Mouse (Mus musculus) limb, embryonic 13.5 days (tissue): Measurements from ENCODE around the gene Vav3. TPM values are rescaled to one million over a fixed set of nuclear protein-coding genes. Genes with fewer than 3 reads are reported as not detected.
"Not testable (repeated sequence)": the region's sequence is repeated elsewhere in the genome, so short reads cannot be mapped to it uniquely, and the experiment has no call there.

ENCODE experiments used
- ATAC-seq: fragments of 200-750 bp; cut with Nextera tagmentation; 2 replicates; pipeline ENCODE4 v1.8.0; 2017; ENCODE audit warnings: low read depth, moderate number of reproducible peaks, moderate TSS enrichment; ENCODE audit not compliant: low FRiP score
- H3K27ac ChIP-seq: fragments of 300-500 bp; sonication (generic); 2 replicates; pipeline ENCODE4 v1.5.1; 2015; ENCODE audit warnings: inconsistent platforms, mild to moderate bottlenecking, moderate library complexity
- H3K27me3 ChIP-seq: fragments of 300-500 bp; sonication (generic); 2 replicates; pipeline ENCODE4 v1.6.1; 2015; ENCODE audit warnings: mild to moderate bottlenecking, inconsistent platforms
- H3K36me3 ChIP-seq: fragments of 300-500 bp; sonication (generic); 2 replicates; pipeline ENCODE4 v1.6.1; 2015; ENCODE audit warnings: inconsistent platforms, mild to moderate bottlenecking, moderate library complexity
- H3K4me1 ChIP-seq: fragments of 300-500 bp; sonication (generic); 2 replicates; pipeline ENCODE4 v1.6.1; 2015; ENCODE audit warnings: inconsistent platforms
- H3K4me2 ChIP-seq: fragments of 300-500 bp; sonication (generic); replicated peaks from 2 replicates; pipeline ENCODE4 v1.6.1; 2015; ENCODE audit warnings: inconsistent platforms, mild to moderate bottlenecking, moderate library complexity
- H3K4me3 ChIP-seq: fragments of 300-500 bp; sonication (generic); 2 replicates; pipeline ENCODE4 v1.5.1; 2015; ENCODE audit warnings: moderate library complexity, mild to moderate bottlenecking, inconsistent platforms
- H3K9ac ChIP-seq: fragments of 300-500 bp; sonication (generic); 2 replicates; pipeline ENCODE4 v1.6.1; 2015; ENCODE audit warnings: mild to moderate bottlenecking, inconsistent platforms
- H3K9me3 ChIP-seq: fragments of 300-500 bp; sonication (generic); 2 replicates; pipeline ENCODE4 v1.6.1; 2016; ENCODE audit warnings: inconsistent platforms
- WGBS: fragments of 180-500 bp; shearing (Covaris S2); methylation state at CpG from one replicate; pipeline ENCODE4 v1.1.7; 2015; 5-methylcytosine and 5-hydroxymethylcytosine counted together
- polyA plus RNA-seq: library from polyadenylated mRNA; unstranded; fragments of >200 nt; fragmentation: Nextera tagmentation; extraction: Ambion mirVana; gene quantifications from 2 replicates; pipeline ENCODE4 v1.2.1, GENCODE M21; 2015

The Vav3 gene
- polyA plus RNA-seq, 1 experiment from 2014 or later = 11.6 TPM

DNA sequence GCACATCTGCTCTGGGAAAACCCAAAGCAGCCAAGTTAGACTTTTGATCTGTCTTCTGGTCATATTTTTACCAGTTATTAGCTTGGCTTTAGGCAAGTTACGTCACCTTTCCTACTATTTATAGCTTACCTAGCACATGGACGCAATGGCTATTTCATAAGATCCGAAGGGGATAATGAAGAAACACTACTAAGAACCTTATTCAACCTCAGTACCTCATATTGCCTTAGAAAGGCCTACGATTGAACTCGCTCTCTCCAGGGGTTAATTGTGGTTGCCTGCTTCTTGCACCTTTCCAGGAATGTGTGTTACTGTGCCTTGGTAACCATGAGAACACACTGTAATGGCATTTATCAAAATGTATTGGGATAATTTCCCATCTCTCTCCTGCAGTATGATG, 61.1 kb downstream of the Vav3 start:
- no peak overlapping the region for H3K9ac ChIP-seq
- H3K4me1 ChIP-seq = peaks cover 16% of the 10 kb centered on the region; the same call in 1 of the 2 replicates
- H3K27ac ChIP-seq = no peak overlapping the region
- 40% methylated on average over 5 of the region's 5 CpGs for WGBS
- H3K9me3 ChIP-seq = 0 out of 2 replicates have a peak, but pooled peaks cover 5% of the 10 kb centered on the region
- H3K27me3 ChIP-seq = no peaks in the 10 kb centered on the region
- H3K4me3 ChIP-seq = no peak overlapping the region
- H3K4me2 ChIP-seq = no peak overlapping the region
- no peaks in the 10 kb centered on the region for H3K36me3 ChIP-seq
- ATAC-seq = peak; percentile 86; the same call in 1 of the 2 replicates

DNA sequence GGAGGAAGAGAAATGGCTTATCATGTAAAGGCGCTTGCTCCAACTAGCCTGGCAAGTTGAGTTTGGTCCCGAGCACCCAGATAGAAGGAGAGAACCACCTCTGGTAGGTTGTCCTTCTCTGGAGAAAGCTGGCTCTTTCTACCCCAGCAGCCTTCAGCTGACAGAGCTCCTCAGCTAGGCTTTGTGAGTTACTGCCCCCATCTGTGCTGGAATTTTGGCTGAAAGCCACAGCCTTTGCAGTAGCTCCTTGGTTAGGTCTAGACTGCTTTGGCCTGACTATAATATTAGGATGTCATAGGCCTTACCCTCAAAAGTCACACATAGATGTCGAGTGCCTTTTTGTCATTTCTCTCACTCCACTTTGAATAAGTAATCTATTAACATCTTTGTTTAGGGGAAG, 70.8 kb downstream of the Vav3 start:
- H3K27me3 ChIP-seq = no peaks in the 10 kb centered on the region
- H3K4me3 ChIP-seq = no peak overlapping the region
- no peaks in the 10 kb centered on the region for H3K4me1 ChIP-seq
- H3K4me2 ChIP-seq = no peak overlapping the region
- H3K36me3 ChIP-seq = no peaks in the 10 kb centered on the region
- H3K9me3 ChIP-seq = no peaks in the 10 kb centered on the region
- ATAC-seq = no peak
- no peak overlapping the region for H3K27ac ChIP-seq
- no peak overlapping the region for H3K9ac ChIP-seq
- WGBS = 85% methylated on average over 3 of the region's 3 CpGs

DNA sequence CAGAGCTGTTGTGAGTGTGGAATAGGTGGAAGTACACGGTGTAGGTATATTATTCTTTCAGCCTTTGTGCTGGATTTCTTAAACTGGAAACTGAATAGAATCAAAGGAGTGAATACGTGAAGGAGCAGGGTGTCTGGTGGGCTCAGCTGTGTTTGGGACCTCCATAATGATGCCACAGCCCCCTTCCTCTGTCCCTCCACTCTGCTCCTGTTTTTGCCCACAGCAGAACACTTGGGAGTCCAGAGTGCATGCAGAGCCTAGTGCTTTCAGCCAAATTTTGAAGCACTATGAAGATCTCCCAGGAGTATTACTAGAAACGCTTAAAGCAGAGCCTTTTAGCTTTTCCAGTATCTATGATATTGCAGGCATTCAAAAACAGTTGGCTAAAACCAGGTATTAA, 80.0 kb downstream of the Vav3 start:
- peaks cover 9% of the 10 kb centered on the region; the same call in 1 of the 2 replicates for H3K4me1 ChIP-seq
- no peak for ATAC-seq
- H3K9me3 ChIP-seq = no peaks in the 10 kb centered on the region
- WGBS = 64% methylated on average over 3 of the region's 3 CpGs
- no peak overlapping the region for H3K4me3 ChIP-seq
- H3K9ac ChIP-seq = no peak overlapping the region
- no peak overlapping the region for H3K4me2 ChIP-seq
- H3K27me3 ChIP-seq = no peaks in the 10 kb centered on the region
- H3K36me3 ChIP-seq = no peaks in the 10 kb centered on the region
- H3K27ac ChIP-seq = no peak overlapping the region

DNA sequence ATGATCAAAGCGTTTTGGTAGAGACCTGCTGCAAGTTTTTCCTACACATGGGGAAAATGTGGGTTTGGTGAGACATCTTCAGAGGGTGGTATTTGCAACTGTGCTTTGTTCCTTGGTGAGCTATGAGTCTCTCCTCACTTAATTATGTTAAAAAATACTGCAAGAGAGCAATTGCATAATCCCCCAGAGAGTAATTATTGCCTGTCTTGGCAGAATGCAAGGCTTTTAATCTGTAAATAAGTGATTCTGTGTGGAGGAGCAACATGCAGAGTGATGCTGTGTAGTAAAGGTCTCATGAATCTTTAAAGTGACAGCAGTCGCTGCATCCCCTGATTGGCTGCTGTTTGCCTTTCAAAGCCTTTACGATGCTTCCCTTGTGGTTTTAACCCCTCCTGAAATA, 80.6 kb downstream of the Vav3 start:
- H3K4me3 ChIP-seq = no peak overlapping the region
- WGBS = 31% methylated on average over 3 of the region's 3 CpGs
- no peak for ATAC-seq
- H3K4me1 ChIP-seq = peaks cover 9% of the 10 kb centered on the region; the same call in 1 of the 2 replicates
- no peak overlapping the region for H3K27ac ChIP-seq
- no peak overlapping the region for H3K9ac ChIP-seq
- H3K27me3 ChIP-seq = no peaks in the 10 kb centered on the region
- H3K4me2 ChIP-seq = no peak overlapping the region
- no peaks in the 10 kb centered on the region for H3K36me3 ChIP-seq
- no peaks in the 10 kb centered on the region for H3K9me3 ChIP-seq

DNA sequence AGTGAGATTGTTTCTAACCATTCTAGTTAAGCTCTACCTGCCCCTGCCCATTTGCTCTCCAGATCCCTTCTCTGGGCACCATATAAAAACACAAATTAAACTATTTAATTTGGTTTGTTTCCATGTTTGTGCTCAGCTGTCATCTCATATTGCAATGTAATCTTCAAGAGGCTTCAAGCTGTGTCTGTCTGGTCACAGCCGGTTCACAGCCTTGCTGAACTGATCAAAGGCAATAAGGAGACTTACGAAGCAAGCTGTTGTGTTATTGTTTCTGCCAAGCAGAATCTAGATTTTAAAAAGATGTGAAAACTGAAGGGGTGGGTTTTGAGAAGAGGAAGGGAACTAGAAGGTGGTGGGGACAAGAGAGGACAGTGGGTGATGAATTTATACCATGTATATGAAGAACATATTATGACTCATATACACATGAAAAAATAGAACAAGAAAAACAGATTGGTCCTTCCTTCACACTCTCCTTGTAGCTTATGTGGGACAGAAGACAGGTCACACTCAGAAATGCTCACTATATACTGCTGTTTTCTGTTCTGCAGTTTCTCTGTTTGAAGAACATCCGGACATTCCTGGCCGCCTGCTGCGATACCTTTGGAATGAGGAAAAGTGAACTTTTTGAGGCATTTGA, 83.1 kb downstream of the Vav3 start:
- H3K9ac ChIP-seq = no peak overlapping the region
- H3K4me1 ChIP-seq = peaks cover 9% of the 10 kb centered on the region; the same call in 1 of the 2 replicates
- H3K36me3 ChIP-seq = no peaks in the 10 kb centered on the region
- no peak for ATAC-seq
- no peak overlapping the region for H3K4me3 ChIP-seq
- 77% methylated on average over 5 of the region's 5 CpGs for WGBS
- H3K4me2 ChIP-seq = no peak overlapping the region
- no peaks in the 10 kb centered on the region for H3K27me3 ChIP-seq
- H3K9me3 ChIP-seq = no peaks in the 10 kb centered on the region
- no peak overlapping the region for H3K27ac ChIP-seq

DNA sequence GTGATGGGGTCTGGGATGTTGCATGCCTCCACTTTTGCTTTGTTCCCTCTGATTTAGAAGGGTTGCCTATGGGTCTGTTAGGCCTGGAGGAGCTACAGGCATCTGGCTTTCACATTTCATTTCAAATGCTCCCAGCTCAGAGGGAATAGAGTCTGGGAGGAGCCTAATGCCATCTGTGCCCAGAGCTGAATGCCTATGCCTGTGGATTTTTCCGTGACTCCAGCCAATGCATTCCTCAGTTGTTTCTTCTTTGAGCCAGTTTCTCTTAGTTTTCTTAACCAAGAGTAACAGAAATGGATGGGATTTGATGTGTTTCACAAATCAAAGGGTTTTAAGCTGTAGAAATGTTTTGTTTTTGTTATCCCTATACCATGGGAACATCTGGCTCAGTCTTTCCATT, 90.8 kb downstream of the Vav3 start:
- Histone ChIP-seq H3K27ac (no peak overlapping the region), H3K27me3 (no peaks in the 10 kb centered on the region), H3K9me3 (no peaks in the 10 kb centered on the region), H3K9ac (no peak overlapping the region), H3K4me2 (no peak overlapping the region), H3K4me1 (0 out of 2 replicates have a peak, but pooled peaks cover 3% of the 10 kb centered on the region), H3K4me3 (no peak overlapping the region), H3K36me3 (no peaks in the 10 kb centered on the region)
- WGBS = 28% methylated on average over 1 of the region's 1 CpGs
- peak; percentile 69 for ATAC-seq

DNA sequence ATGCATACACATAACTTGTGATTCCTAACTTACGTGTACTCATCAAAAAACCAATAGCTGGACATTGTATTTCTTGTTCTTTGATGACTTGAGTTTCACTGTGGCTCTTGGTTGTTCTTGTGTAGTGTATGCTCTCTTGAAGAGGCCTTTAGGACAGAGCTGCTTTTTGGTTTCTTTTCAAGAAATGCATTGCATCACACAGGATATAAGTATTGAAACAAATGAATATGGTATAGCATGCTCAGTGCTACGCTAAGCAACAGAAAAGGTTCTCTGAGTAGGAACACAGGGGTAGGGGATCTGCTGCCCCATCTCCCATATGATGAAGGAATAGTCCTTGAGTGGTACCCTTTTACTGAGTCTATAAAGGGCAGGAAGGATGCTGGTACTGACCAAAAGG, 98.1 kb downstream of the Vav3 start:
- H3K27me3 ChIP-seq = no peaks in the 10 kb centered on the region
- no peaks in the 10 kb centered on the region for H3K9me3 ChIP-seq
- H3K9ac ChIP-seq = no peak overlapping the region
- no peak for ATAC-seq
- no peak overlapping the region for H3K4me2 ChIP-seq
- H3K27ac ChIP-seq = no peak overlapping the region
- 89% methylated on average over 2 of the region's 2 CpGs for WGBS
- H3K4me3 ChIP-seq = no peak overlapping the region
- H3K36me3 ChIP-seq = no peaks in the 10 kb centered on the region
- H3K4me1 ChIP-seq = no peaks in the 10 kb centered on the region

DNA sequence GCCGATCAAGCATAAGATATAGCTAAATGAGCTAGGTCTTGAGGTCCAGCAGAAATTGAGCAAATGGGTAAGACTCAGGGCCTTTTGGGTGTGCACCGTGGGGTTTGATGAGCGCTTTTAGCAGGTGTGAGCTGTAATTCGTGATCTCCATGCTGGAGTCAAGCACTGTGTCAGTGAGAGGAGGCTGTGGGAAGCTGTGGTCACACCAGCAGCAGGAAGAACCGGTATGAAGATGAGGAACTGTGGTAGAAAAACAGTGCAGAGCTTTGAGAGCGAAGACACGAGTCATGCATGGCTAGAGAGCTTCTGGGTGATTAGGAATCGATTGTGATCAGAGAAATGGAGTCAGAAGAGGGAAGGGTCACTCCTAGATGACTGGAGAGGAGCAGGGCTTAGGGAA, 98.8 kb downstream of the Vav3 start:
- H3K4me2 ChIP-seq = no peak overlapping the region
- no peak for ATAC-seq
- H3K27me3 ChIP-seq = no peaks in the 10 kb centered on the region

DNA sequence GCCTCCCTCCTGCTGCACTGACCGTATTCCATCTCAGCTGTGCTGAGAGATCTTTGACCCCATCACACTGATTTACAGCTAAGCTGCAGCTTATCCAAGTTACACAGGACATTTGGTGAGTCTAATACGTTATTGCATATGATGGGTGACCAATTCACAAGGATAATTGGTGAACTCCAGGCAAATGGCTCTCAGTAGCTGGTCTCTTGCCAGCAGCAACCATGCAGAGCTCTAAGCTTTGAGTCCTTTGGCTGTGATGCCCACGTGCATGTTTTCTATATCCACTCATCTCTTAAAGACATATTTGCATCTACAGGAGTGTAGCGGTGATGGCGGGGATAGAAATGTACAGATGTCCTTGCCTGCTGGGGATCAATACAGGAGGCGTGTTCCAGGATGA, 99.5 kb downstream of the Vav3 start:
- Histone ChIP-seq H3K27me3 (no peaks in the 10 kb centered on the region), H3K4me1 (no peaks in the 10 kb centered on the region), H3K4me3 (no peak overlapping the region), H3K9ac (no peak overlapping the region), H3K36me3 (no peaks in the 10 kb centered on the region), H3K27ac (no peak overlapping the region), H3K9me3 (no peaks in the 10 kb centered on the region), H3K4me2 (no peak overlapping the region)
- ATAC-seq = no peak
- WGBS = 77% methylated on average over 6 of the region's 6 CpGs

More for the DNA sequence above, 98.8 kb downstream of the Vav3 start:
- no peak overlapping the region for H3K4me3 ChIP-seq
- no peak overlapping the region for H3K27ac ChIP-seq
- H3K36me3 ChIP-seq = no peaks in the 10 kb centered on the region
- H3K9me3 ChIP-seq = no peaks in the 10 kb centered on the region
- H3K4me1 ChIP-seq = no peaks in the 10 kb centered on the region
- H3K9ac ChIP-seq = no peak overlapping the region
- WGBS = 85% methylated on average over 8 of the region's 8 CpGs

DNA sequence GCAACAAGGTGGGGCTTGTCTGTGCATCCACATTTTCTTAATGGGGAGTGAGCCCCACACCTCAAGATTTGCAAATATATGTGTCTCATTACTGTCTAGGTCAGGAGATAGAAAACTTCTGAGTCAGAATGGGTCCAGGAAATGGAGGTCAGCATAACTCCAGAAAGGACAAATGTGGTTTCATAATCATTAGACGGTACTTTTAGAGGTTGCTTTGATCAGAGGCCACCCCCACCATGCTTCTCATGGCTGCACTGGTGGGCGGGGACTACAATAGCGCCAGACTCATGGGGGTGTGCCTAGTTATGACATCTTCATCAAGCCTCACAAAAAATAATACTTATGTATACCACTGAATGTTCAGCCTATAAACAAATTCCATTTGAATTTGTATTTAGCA, 103.6 kb downstream of the Vav3 start:
- no peak overlapping the region for H3K4me3 ChIP-seq
- H3K9me3 ChIP-seq = no peaks in the 10 kb centered on the region
- 83% methylated on average over 3 of the region's 3 CpGs for WGBS
- no peaks in the 10 kb centered on the region for H3K36me3 ChIP-seq
- no peaks in the 10 kb centered on the region for H3K27me3 ChIP-seq
- no peak overlapping the region for H3K4me2 ChIP-seq
- no peaks in the 10 kb centered on the region for H3K4me1 ChIP-seq
- no peak overlapping the region for H3K27ac ChIP-seq
- no peak for ATAC-seq
- H3K9ac ChIP-seq = no peak overlapping the region

DNA sequence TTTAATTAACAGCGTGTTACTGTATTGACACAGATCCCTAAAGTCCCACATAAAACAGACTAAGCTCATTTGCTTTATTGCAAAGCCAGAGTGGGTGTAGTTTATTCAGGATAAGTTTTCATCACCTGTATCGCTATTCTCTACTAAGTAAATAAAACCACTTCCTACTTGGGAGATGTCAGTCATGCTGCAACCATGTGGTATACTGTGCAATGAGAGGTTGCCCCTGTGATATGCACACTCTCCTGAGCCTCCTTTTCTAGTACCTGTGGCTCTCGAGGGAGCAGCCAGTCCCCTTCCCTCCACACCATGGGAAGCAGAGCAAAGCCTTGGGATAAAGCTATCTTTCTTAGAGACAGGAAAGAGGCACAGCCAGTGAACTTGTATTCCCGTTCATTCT, 106.5 kb downstream of the Vav3 start:
- WGBS = 70% methylated on average over 4 of the region's 4 CpGs
- no peak for ATAC-seq

DNA sequence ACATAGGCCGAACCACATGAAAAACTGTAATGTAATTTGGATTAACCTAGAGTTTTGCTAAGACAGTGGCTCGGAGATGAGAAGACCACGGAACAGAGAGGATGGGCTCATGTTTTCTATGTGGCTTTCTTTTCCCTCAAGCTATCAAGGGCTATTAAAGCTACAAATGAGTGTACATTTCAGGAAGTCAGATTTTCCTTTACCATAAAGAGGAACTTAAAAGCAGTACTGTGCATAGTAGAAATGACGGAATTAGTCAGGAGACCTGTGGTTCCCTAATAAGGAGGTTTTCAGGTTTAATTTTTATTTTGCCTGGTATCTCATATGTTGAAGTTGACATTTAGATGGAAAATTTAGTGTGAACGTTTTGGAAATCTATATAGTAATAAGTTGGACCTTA, 107.8 kb downstream of the Vav3 start:
- H3K36me3 ChIP-seq, H3K4me1 ChIP-seq, H3K27me3 ChIP-seq, ATAC-seq, H3K4me2 ChIP-seq, H3K27ac ChIP-seq, H3K9ac ChIP-seq, H3K4me3 ChIP-seq, H3K9me3 ChIP-seq: not testable (repeated sequence)
- WGBS = 76% methylated on average over 5 of the region's 5 CpGs

More for the DNA sequence above, 106.5 kb downstream of the Vav3 start:
- H3K4me1 ChIP-seq = peaks cover 6% of the 10 kb centered on the region; the same call in 1 of the 2 replicates
- no peak overlapping the region for H3K9ac ChIP-seq
- no peaks in the 10 kb centered on the region for H3K36me3 ChIP-seq
- H3K4me3 ChIP-seq = no peak overlapping the region
- no peak overlapping the region for H3K27ac ChIP-seq
- no peaks in the 10 kb centered on the region for H3K9me3 ChIP-seq
- no peaks in the 10 kb centered on the region for H3K27me3 ChIP-seq
- no peak overlapping the region for H3K4me2 ChIP-seq

DNA sequence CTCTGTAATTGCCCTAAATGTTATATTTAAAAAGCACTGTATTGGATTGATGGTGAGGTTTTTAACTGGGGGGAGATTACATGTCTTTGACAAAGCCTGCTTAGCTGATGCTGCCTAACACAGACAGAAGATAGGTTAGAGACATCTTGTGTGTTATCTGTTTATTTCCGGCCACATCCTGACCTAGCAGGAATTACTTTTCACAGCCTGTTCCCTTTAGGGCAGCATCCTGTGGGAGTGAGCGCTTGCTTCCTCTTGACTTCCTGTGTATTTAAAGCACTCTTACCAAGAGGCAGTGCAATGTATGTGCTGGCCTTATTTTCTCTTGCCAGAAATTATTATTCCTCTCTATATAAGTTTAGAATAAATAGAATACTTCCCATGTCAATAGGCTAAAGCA, 111.5 kb downstream of the Vav3 start:
- Histone ChIP-seq H3K27me3 (no peaks in the 10 kb centered on the region), H3K4me1 (peaks cover 6% of the 10 kb centered on the region; the same call in 1 of the 2 replicates), H3K4me3 (no peak overlapping the region), H3K36me3 (no peaks in the 10 kb centered on the region), H3K9ac (no peak overlapping the region), H3K27ac (no peak overlapping the region), H3K9me3 (no peaks in the 10 kb centered on the region), H3K4me2 (no peak overlapping the region)
- 73% methylated on average over 2 of the region's 2 CpGs for WGBS
- ATAC-seq = no peak
